Mouse (Mus musculus): ENCODE measurements at regions not wholly inside any gene's neighbourhood (a gene's known extent, or its start where the extent isn't known, plus 50 kb on each side); places are given as distances from the start of the nearest gene placed in this dataset.

DNA sequence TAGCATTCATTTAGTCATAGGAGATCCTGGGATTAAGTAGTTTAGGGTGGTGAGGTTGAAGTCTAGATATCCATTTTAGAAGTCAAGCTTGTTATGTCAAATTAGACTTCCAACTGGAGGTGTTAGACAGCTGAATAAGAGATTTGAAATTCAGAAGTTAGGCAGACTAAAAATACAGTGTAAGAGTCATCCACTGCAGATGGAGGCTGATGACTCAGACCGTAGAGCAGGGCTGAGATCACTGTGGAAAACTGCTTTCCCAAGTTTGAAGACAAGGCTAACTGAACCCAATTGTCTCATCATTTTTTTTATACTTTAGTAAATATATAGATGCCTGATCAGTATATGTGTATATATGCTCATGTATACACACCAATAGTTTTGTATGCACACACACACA lies 738.8 kb upstream of the Nrsn1 start:
- no peak overlapping the region for H3K27ac ChIP-seq (replicated peaks)
- no peak overlapping the region for H3K4me3 ChIP-seq
- H3K4me2 ChIP-seq (replicated peaks) = no peak overlapping the region
- WGBS = 93% methylated on average over 1 of the region's 1 CpGs
- no peaks in the 10 kb centered on the region for H3K36me3 ChIP-seq
- no peaks in the 10 kb centered on the region for H3K9me3 ChIP-seq
- no peak for ATAC-seq (replicated peaks)
- H3K27me3 ChIP-seq = no peaks in the 10 kb centered on the region
- H3K4me1 ChIP-seq = no peaks in the 10 kb centered on the region
- H3K9ac ChIP-seq (replicated peaks) = no peak overlapping the region

DNA sequence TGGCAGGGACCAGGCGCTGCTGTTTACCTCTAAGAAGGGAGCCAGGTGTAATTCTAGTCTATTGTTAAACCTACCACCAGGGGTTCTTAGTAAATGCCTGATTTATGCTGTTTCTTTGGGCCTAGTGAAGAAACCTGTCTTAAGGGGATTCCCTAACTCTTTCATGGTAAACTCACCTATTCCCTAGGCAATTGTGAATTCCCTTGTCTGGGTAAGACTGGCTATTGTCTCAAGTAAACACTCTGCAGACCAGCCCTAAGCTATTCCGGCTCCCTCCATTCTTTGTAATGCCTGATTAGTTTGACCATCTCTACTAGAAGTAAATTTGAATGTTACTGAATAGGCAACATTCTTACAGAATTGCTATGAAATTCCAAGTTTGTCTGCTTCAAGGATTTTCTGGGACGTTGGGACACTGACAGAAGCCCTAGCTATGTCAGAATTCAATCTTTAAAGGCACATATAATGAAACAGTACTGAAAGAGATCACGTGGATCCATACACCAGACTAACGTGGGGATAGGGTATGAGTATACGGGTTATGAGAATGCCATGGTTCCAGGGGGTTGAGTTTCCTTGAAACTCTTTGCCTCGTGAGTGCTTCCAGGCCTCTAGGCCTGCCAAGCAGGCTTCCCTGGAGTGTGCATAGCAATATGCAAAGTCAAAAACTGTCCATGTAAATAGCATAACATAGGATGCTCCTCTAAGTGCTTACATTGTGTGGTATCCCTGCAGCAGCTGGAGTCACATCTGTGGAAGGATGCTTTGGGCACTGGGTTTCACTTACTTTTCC lies 734.7 kb upstream of the Nrsn1 start:
- Histone ChIP-seq H3K4me3 (no peak overlapping the region), H3K4me1 (no peaks in the 10 kb centered on the region), H3K9ac (replicated peaks) (no peak overlapping the region), H3K9me3 (no peaks in the 10 kb centered on the region), H3K4me2 (replicated peaks) (no peak overlapping the region), H3K27me3 (no peaks in the 10 kb centered on the region), H3K27ac (replicated peaks) (no peak overlapping the region), H3K36me3 (no peaks in the 10 kb centered on the region)
- 82% methylated on average over 7 of the region's 7 CpGs for WGBS
- ATAC-seq (replicated peaks) = no peak

GRCm38 (mm10) chr13:25993526-25993925 lies 723.2 kb upstream of the Nrsn1 start:
- Histone ChIP-seq H3K4me2 (replicated peaks) (no peak overlapping the region), H3K4me3 (no peak overlapping the region), H3K27me3 (no peaks in the 10 kb centered on the region), H3K4me1 (no peaks in the 10 kb centered on the region), H3K36me3 (no peaks in the 10 kb centered on the region), H3K9me3 (0 out of 2 replicates have a peak, but pooled peaks cover 3% of the 10 kb centered on the region), H3K9ac (replicated peaks) (no peak overlapping the region), H3K27ac (replicated peaks) (no peak overlapping the region)
- no peak for ATAC-seq (replicated peaks)
- WGBS = 87% methylated on average over 1 of the region's 1 CpGs

DNA sequence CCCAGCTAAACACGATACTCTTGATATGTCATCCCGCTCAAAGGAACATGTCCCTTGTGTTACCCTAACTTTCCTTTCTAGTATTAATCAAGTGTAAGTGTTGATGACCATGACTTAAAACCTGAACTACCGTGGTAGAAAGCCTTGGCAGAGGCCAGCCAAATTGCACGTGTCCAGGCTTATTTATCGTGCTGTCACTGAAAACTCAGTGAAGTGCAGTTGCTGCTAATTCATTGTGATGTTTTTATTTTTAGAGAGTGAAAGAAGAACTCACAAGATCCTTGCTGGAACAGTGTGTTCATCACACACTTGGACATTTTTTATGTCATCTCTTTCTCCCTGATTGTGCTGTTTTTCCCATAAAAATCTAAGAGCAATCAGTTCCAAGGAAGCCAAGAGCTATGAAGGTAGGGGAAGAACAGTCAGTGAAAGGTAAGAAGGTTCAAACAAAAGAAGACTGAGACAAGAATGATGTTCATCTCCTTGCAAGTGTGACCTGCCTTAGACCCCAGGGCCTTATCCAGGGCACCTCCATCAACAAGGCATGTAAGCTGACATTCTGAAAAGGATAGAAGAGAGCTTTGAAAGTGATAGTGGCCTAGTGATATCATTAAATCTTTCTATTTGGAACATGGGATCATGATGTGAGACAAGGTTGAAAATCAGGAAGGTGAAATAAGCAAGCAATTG lies 718.9 kb upstream of the Nrsn1 start:
- WGBS = 92% methylated on average over 5 of the region's 5 CpGs

GRCm38 (mm10) chr13:25984535-25984934 lies 714.2 kb upstream of the Nrsn1 start:
- WGBS = 56% methylated on average over 1 of the region's 1 CpGs

More for the DNA sequence above, 718.9 kb upstream of the Nrsn1 start:
- H3K36me3 ChIP-seq = no peaks in the 10 kb centered on the region
- H3K9me3 ChIP-seq = no peaks in the 10 kb centered on the region
- no peak overlapping the region for H3K4me2 ChIP-seq (replicated peaks)
- H3K27me3 ChIP-seq = no peaks in the 10 kb centered on the region
- no peak overlapping the region for H3K9ac ChIP-seq (replicated peaks)
- H3K27ac ChIP-seq (replicated peaks) = no peak overlapping the region
- H3K4me1 ChIP-seq = 0 out of 2 replicates have a peak, but pooled peaks cover 3% of the 10 kb centered on the region
- no peak for ATAC-seq (replicated peaks)
- H3K4me3 ChIP-seq = no peak overlapping the region

GRCm38 (mm10) chr13:25983659-25984058 lies 713.4 kb upstream of the Nrsn1 start:
- ATAC-seq (replicated peaks) = peak; percentile 44; the same call in 1 of the 2 replicates
- H3K27me3 ChIP-seq = no peaks in the 10 kb centered on the region
- H3K4me2 ChIP-seq (replicated peaks) = no peak overlapping the region
- no peak overlapping the region for H3K9ac ChIP-seq (replicated peaks)
- 0 out of 2 replicates have a peak, but pooled peaks cover 7% of the 10 kb centered on the region for H3K4me1 ChIP-seq
- H3K36me3 ChIP-seq = no peaks in the 10 kb centered on the region
- H3K4me3 ChIP-seq = no peak overlapping the region
- WGBS = 83% methylated on average over 1 of the region's 1 CpGs
- no peaks in the 10 kb centered on the region for H3K9me3 ChIP-seq
- H3K27ac ChIP-seq (replicated peaks) = no peak overlapping the region

More at GRCm38 (mm10) chr13:25984535-25984934, 714.2 kb upstream of the Nrsn1 start:
- no peak overlapping the region for H3K4me2 ChIP-seq (replicated peaks)
- H3K27me3 ChIP-seq = no peaks in the 10 kb centered on the region
- 0 out of 2 replicates have a peak, but pooled peaks cover 7% of the 10 kb centered on the region for H3K4me1 ChIP-seq
- H3K4me3 ChIP-seq = no peak overlapping the region
- no peaks in the 10 kb centered on the region for H3K9me3 ChIP-seq
- H3K27ac ChIP-seq (replicated peaks) = peak overlapping the region; percentile 27; the same call in 1 of the 2 replicates
- H3K9ac ChIP-seq (replicated peaks) = no peak overlapping the region
- no peaks in the 10 kb centered on the region for H3K36me3 ChIP-seq
- 0 out of 2 replicates have a peak, but pooled peaks have one; percentile 48 for ATAC-seq (replicated peaks)

- H3K4me3 ChIP-seq = no peak overlapping the region
- no peak overlapping the region for H3K9ac ChIP-seq (replicated peaks)
- H3K27ac ChIP-seq (replicated peaks) = no peak overlapping the region
- no peaks in the 10 kb centered on the region for H3K36me3 ChIP-seq
- H3K9me3 ChIP-seq = no peaks in the 10 kb centered on the region
- H3K4me1 ChIP-seq = no peaks in the 10 kb centered on the region
- peak; percentile 86 for ATAC-seq (replicated peaks)
- H3K27me3 ChIP-seq = no peaks in the 10 kb centered on the region
- H3K4me2 ChIP-seq (replicated peaks) = no peak overlapping the region
- 35% methylated on average over 1 of the region's 1 CpGs for WGBS
Measured at GRCm38 (mm10) chr13:25978648-25979047, 708.3 kb upstream of the Nrsn1 start.

GRCm38 (mm10) chr13:25958592-25958991 lies 688.3 kb upstream of the Nrsn1 start:
- ATAC-seq (replicated peaks) = no peak
- Histone ChIP-seq H3K4me2 (replicated peaks) (no peak overlapping the region), H3K27me3 (no peaks in the 10 kb centered on the region), H3K9ac (replicated peaks) (no peak overlapping the region), H3K27ac (replicated peaks) (peak overlapping the region; percentile 62), H3K4me3 (no peak overlapping the region), H3K9me3 (no peaks in the 10 kb centered on the region), H3K36me3 (no peaks in the 10 kb centered on the region), H3K4me1 (peaks cover 13% of the 10 kb centered on the region; the same call in 1 of the 2 replicates)

- WGBS = 78% methylated on average over 4 of the region's 4 CpGs
- H3K27me3 ChIP-seq = no peaks in the 10 kb centered on the region
- ATAC-seq (replicated peaks) = no peak; the same call in 1 of the 2 replicates
- peaks cover 13% of the 10 kb centered on the region; the same call in 1 of the 2 replicates for H3K4me1 ChIP-seq
- no peak overlapping the region for H3K4me2 ChIP-seq (replicated peaks)
- peak overlapping the region; percentile 62 for H3K27ac ChIP-seq (replicated peaks)
- no peaks in the 10 kb centered on the region for H3K9me3 ChIP-seq
- no peaks in the 10 kb centered on the region for H3K36me3 ChIP-seq
- no peak overlapping the region for H3K9ac ChIP-seq (replicated peaks)
- H3K4me3 ChIP-seq = no peak overlapping the region
Measured at GRCm38 (mm10) chr13:25958153-25958466, 687.8 kb upstream of the Nrsn1 start.

GRCm38 (mm10) chr13:25957451-25958152 lies 687.3 kb upstream of the Nrsn1 start:
- no peaks in the 10 kb centered on the region for H3K9me3 ChIP-seq
- peak overlapping the region; percentile 62 for H3K27ac ChIP-seq (replicated peaks)
- H3K36me3 ChIP-seq = no peaks in the 10 kb centered on the region
- no peaks in the 10 kb centered on the region for H3K27me3 ChIP-seq
- H3K4me2 ChIP-seq (replicated peaks) = no peak overlapping the region
- WGBS = 20% methylated on average over 4 of the region's 4 CpGs
- peaks cover 13% of the 10 kb centered on the region; the same call in 1 of the 2 replicates for H3K4me1 ChIP-seq
- no peak overlapping the region for H3K4me3 ChIP-seq
- ATAC-seq (replicated peaks) = peak; percentile 81
- no peak overlapping the region for H3K9ac ChIP-seq (replicated peaks)

GRCm38 (mm10) chr13:25937631-25938030 lies 667.3 kb upstream of the Nrsn1 start:
- H3K27me3 ChIP-seq = no peaks in the 10 kb centered on the region
- peak overlapping the region; percentile 0; the same call in 1 of the 2 replicates for H3K27ac ChIP-seq (replicated peaks)
- no peak overlapping the region for H3K9ac ChIP-seq (replicated peaks)
- H3K9me3 ChIP-seq = no peaks in the 10 kb centered on the region
- H3K4me2 ChIP-seq (replicated peaks) = no peak overlapping the region
- H3K4me1 ChIP-seq = peaks cover 20% of the 10 kb centered on the region
- no peaks in the 10 kb centered on the region for H3K36me3 ChIP-seq
- no peak for ATAC-seq (replicated peaks)
- 79% methylated on average over 1 of the region's 1 CpGs for WGBS
- H3K4me3 ChIP-seq = no peak overlapping the region

DNA sequence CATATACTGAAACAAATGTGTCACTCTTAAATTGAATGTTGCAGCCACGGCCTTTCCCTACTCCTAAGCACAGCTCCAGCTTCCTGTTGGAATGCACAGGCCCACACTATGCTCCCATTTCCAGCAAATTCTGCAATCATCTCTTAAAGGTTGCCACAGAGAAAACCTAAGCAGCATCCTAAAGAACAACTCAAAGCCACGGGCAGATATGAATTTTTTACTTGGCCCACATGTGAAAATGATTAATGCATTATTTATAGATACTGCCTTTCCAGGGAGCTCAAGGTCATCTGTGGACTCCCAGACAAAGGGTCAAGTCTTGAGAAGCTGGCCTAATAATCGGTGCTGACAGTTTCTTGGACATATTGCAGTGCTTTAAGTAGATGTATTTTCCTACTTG lies 663.5 kb upstream of the Nrsn1 start:
- Histone ChIP-seq H3K4me3 (no peak overlapping the region), H3K36me3 (no peaks in the 10 kb centered on the region), H3K9me3 (no peaks in the 10 kb centered on the region), H3K4me1 (peaks cover 28% of the 10 kb centered on the region), H3K4me2 (replicated peaks) (no peak overlapping the region), H3K9ac (replicated peaks) (no peak overlapping the region), H3K27ac (replicated peaks) (peak overlapping the region; percentile 86), H3K27me3 (no peaks in the 10 kb centered on the region)
- ATAC-seq (replicated peaks) = peak; percentile 51
- 11% methylated on average over 3 of the region's 3 CpGs for WGBS
